Mouse (Mus musculus) hematopoietic stem cell, adult 5-6 weeks (primary cell): ENCODE results near the gene Mta3. TPM values are rescaled to one million over a fixed set of nuclear protein-coding genes. Genes with fewer than 3 reads are reported as not detected.

Experiments
- ATAC-seq, 2 experiments: fragments of 125-278 bp in 1 of 2; replicated peaks in 1 of 2; 2 replicates each; pipeline ENCODE4 v1.8.0; 2016 to 2017; ENCODE audit warnings: inconsistent platforms in 2 of 2, mild to moderate bottlenecking in 2 of 2, moderate number of reproducible peaks in 2 of 2, low read depth in 1 of 2, moderate TSS enrichment in 1 of 2; ENCODE audit not compliant: low FRiP score in 2 of 2, poor library complexity in 2 of 2, severe bottlenecking in 2 of 2, insufficient read depth in 1 of 2, low TSS enrichment in 1 of 2
- total RNA-seq: library from RNA; stranded (forward); fragments of 172-1452, 232-1000 nt; gene quantifications from 2 replicates; pipeline ENCODE4 v1.2.3, GENCODE M21; 2017

The Mta3 gene
- total RNA-seq, result 64.2 and 81.2 TPM in 2 replicates

- ATAC-seq, result no peak
Measured at GRCm38 (mm10) chr17:83706116-83706593, at the start of gene Mta3. Mta3 (plus strand) TSS chr17:83706163.

GRCm38 (mm10) chr17:83657375-83657774, 48.6 kb upstream of the Mta3 start:
- no peak for ATAC-seq

- ATAC-seq, result no peak; a peak in 1 of 4 replicates
Measured at GRCm38 (mm10) chr17:83658943-83659342, 47.0 kb upstream of the Mta3 start.

- ATAC-seq, result no peak
Measured at GRCm38 (mm10) chr17:83664761-83665160, 41.2 kb upstream of the Mta3 start.

GRCm38 (mm10) chr17:83666597-83667287, 39.2 kb upstream of the Mta3 start:
- ATAC-seq, result peak in 1 of 2 experiments; percentile 14; a peak in 1 of 4 replicates

- ATAC-seq, result no peak
Measured at GRCm38 (mm10) chr17:83667934-83668690, 37.9 kb upstream of the Mta3 start.

GRCm38 (mm10) chr17:83672685-83673084, 33.3 kb upstream of the Mta3 start:
- ATAC-seq, result no peak

- no peak for ATAC-seq
Measured at GRCm38 (mm10) chr17:83677370-83677769, 28.6 kb upstream of the Mta3 start.

- no peak for ATAC-seq
Measured at GRCm38 (mm10) chr17:83681977-83682376, 24.0 kb upstream of the Mta3 start.

- no peak for ATAC-seq
Measured at GRCm38 (mm10) chr17:83684475-83684874, 21.5 kb upstream of the Mta3 start.

- ATAC-seq, result no peak
Measured at GRCm38 (mm10) chr17:83690418-83690817, 15.5 kb upstream of the Mta3 start.

- ATAC-seq, result no peak
Measured at GRCm38 (mm10) chr17:83691379-83691778, 14.6 kb upstream of the Mta3 start.

GRCm38 (mm10) chr17:83693941-83694340, 12.0 kb upstream of the Mta3 start:
- no peak for ATAC-seq

- ATAC-seq, result peak; percentile 95 to 96
Measured at GRCm38 (mm10) chr17:83695785-83696184, 10.2 kb upstream of the Mta3 start.

- peak; percentile 48 to 54 for ATAC-seq
Measured at GRCm38 (mm10) chr17:83699062-83699724, 6.8 kb upstream of the Mta3 start.

GRCm38 (mm10) chr17:83700125-83700524, 5.8 kb upstream of the Mta3 start:
- ATAC-seq, result no peak

GRCm38 (mm10) chr17:83704469-83704868, 1.5 kb upstream of the Mta3 start:
- no peak for ATAC-seq
